Comparison of ENCODE assay signal across 29 mouse cellular contexts in the genomic region with DNA sequence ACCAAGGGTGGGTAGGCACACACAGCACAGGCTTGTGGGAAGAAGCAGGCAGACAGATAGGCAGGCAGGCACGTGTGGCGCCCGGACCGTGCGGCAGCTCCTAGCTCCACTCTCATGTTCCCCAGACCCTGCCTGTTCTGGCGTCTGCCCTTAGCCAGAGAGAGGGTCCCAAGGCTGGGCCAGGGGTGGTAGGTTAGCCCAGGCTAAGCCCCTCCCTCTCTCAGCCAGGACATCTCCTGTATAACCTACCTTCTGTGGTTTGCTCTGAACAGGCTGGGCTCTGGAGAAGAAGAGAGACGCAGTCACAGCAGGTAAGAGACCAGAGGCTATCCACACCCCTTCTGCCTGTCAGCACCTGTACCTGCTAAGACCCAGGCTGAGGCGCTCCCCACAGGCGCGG. TPM values are rescaled to one million over a fixed set of nuclear protein-coding genes. Genes with fewer than 3 reads are reported as not detected.
DNase-seq lines count a peak whose midpoint lies in the region; ATAC-seq and TF ChIP-seq lines count a peak whose summit lies in the region.
"Had no signal": no experiment of that assay in that cellular context is flagged by ENCODE, and none has a peak within 500 bp of the region (broad histone marks: within the 10 kb centered on the region; RNA-seq: fewer than 3 reads in every experiment).

No protein-coding gene starts in this region.

- H3K27me3 ChIP-seq in liver, embryonic 12.5 days (replicated peaks): no peaks in the 10 kb centered on the region
- no peaks in the 10 kb centered on the region for H3K27me3 ChIP-seq in liver, embryonic 11.5 days (replicated peaks; ENCODE audit: control insufficient read depth, insufficient read depth, low read length)
- H3K27me3 ChIP-seq in ES-Bruce4 (ENCODE audit: control insufficient read depth, insufficient read depth, low read length, poor library complexity, severe bottlenecking) (no peaks in the 10 kb centered on the region), myocyte (ENCODE audit: control insufficient read depth, insufficient read depth, insufficient read length) (no peaks in the 10 kb centered on the region)
- H3K27me3 ChIP-seq: embryonic facial prominence, embryonic 12.5 days; embryonic facial prominence, embryonic 15.5 days; forebrain, embryonic 15.5 days; heart, embryonic 12.5 days; hindbrain, embryonic 13.5 days; intestine, embryonic 15.5 days; Patski had no signal

- H3K4me1 ChIP-seq in liver, embryonic 12.5 days: peaks cover 56% of the 10 kb centered on the region
- H3K4me1 ChIP-seq in liver, embryonic 11.5 days (replicated peaks; ENCODE audit: control insufficient read depth, insufficient read depth, low read length): peaks cover 29% of the 10 kb centered on the region
- H3K4me1 ChIP-seq in ES-Bruce4 (ENCODE audit: control insufficient read depth, insufficient read depth, low read length): peaks cover 11% of the 10 kb centered on the region

- no peak for ATAC-seq in liver, embryonic 12.5 days
- ATAC-seq in liver, embryonic 11.5 days (replicated peaks; ENCODE audit: low FRiP score): no peak
- ATAC-seq: CD4-positive, CD25-positive, alpha-beta regulatory T cell, adult 4 months; forebrain, embryonic 15.5 days; hindbrain, embryonic 16.5 days; intestine, embryonic 15.5 days; Patski had no signal

- peak overlapping the region; percentile 99; the same call in 1 of the 2 replicates for H3K27ac ChIP-seq in gastrocnemius, adult 2 months
- H3K27ac ChIP-seq in liver, embryonic 12.5 days: peak overlapping the region; percentile 34; the same call in 1 of the 2 replicates
- no peak overlapping the region for H3K27ac ChIP-seq in liver, embryonic 11.5 days (ENCODE audit: low read depth, low read length)
- H3K27ac ChIP-seq in ES-Bruce4 (ENCODE audit: insufficient read depth, low read length): no peak overlapping the region
- H3K27ac ChIP-seq: embryonic facial prominence, embryonic 12.5 days; embryonic facial prominence, embryonic 15.5 days; forebrain, embryonic 15.5 days; hindbrain, embryonic 10.5 days; hindbrain, embryonic 13.5 days; intestine, embryonic 15.5 days had no signal

- peaks cover 55% of the 10 kb centered on the region for H3K36me3 ChIP-seq in liver, embryonic 12.5 days
- peaks cover 24% of the 10 kb centered on the region for H3K36me3 ChIP-seq in liver, embryonic 11.5 days (ENCODE audit: control insufficient read depth, insufficient read depth, low read length)
- H3K36me3 ChIP-seq in ES-Bruce4 (ENCODE audit: control insufficient read depth, insufficient read depth, low read length, poor library complexity, severe bottlenecking) (peaks cover 15% of the 10 kb centered on the region), myocyte (ENCODE audit: control insufficient read depth, insufficient read depth) (peaks cover 47% of the 10 kb centered on the region)

- H3K4me2 ChIP-seq in liver, embryonic 12.5 days: no peak overlapping the region
- no peak overlapping the region for H3K4me2 ChIP-seq in liver, embryonic 11.5 days
- H3K4me2 ChIP-seq in myocyte (ENCODE audit: low read depth): peak overlapping the region; percentile 99
- H3K4me2 ChIP-seq: embryonic facial prominence, embryonic 12.5 days; embryonic facial prominence, embryonic 15.5 days; forebrain, embryonic 15.5 days; heart, embryonic 12.5 days; hindbrain, embryonic 13.5 days; intestine, embryonic 15.5 days had no signal

- TF ChIP-seq CTCF in gastrocnemius, adult 2 months (IDR thresholded peaks at IDR 0.05): no peak
- no peak for TF ChIP-seq CTCF in ES-Bruce4 (IDR thresholded peaks at IDR 0.05; ENCODE audit: low read depth, low read length)

- H3K4me3 ChIP-seq in gastrocnemius, adult 2 months: peak overlapping the region; percentile 81
- H3K4me3 ChIP-seq in liver, embryonic 12.5 days: no peak overlapping the region
- H3K4me3 ChIP-seq in liver, embryonic 11.5 days (ENCODE audit: low read depth, low read length): no peak overlapping the region
- H3K4me3 ChIP-seq in ES-Bruce4 (ENCODE audit: low read depth, low read length) (peak overlapping the region; percentile 28; the same call in 1 of the 2 replicates), myocyte (no peak overlapping the region)
- H3K4me3 ChIP-seq: embryonic facial prominence, embryonic 12.5 days; embryonic facial prominence, embryonic 15.5 days; forebrain, embryonic 15.5 days; heart, embryonic 12.5 days; hindbrain, embryonic 13.5 days; intestine, embryonic 15.5 days had no signal

- 91% methylated on average over 10 of the region's 10 CpGs for WGBS in liver, embryonic 12.5 days (ENCODE audit: insufficient replicate concordance)
- 92% methylated on average over 10 of the region's 10 CpGs for WGBS in liver, embryonic 11.5 days

- TF ChIP-seq POLR2A in ES-Bruce4 (IDR thresholded peaks at IDR 0.05; ENCODE audit: insufficient read depth, low read length): no peak
- no peak for TF ChIP-seq POLR2A in myocyte (IDR thresholded peaks at IDR 0.05; ENCODE audit: insufficient read length, low read depth)

- no peak for TF ChIP-seq EP300 in ES-Bruce4 (IDR thresholded peaks at IDR 0.05; ENCODE audit: insufficient read depth, low read depth, low read length)

- no peaks in the 10 kb centered on the region for H3K9me3 ChIP-seq in liver, embryonic 12.5 days (replicated peaks)
- H3K9me3 ChIP-seq in liver, embryonic 11.5 days (ENCODE audit: control insufficient read depth, low read length): no peaks in the 10 kb centered on the region
- no peaks in the 10 kb centered on the region for H3K9me3 ChIP-seq in ES-Bruce4 (replicated peaks; ENCODE audit: control insufficient read depth, insufficient read depth, low read length, poor library complexity, severe bottlenecking)
- H3K9me3 ChIP-seq: embryonic facial prominence, embryonic 12.5 days; embryonic facial prominence, embryonic 15.5 days; forebrain, embryonic 15.5 days; G1E; heart, embryonic 12.5 days; hindbrain, embryonic 10.5 days; hindbrain, embryonic 13.5 days; intestine, embryonic 15.5 days had no signal

- peaks cover 59% of the 10 kb centered on the region for H3K79me2 ChIP-seq in myocyte (ENCODE audit: control insufficient read depth, insufficient read depth)

- no peak overlapping the region for H3ac ChIP-seq in myocyte (ENCODE audit: control insufficient read depth, insufficient read length)

- intact Hi-C loops in gastrocnemius, adult 2 months (cut with DNase I): no loop called here
- intact Hi-C loops in gastrocnemius, postnatal 36 days (cut with DNase I): no loop called here

- no peak for DNase-seq in gastrocnemius, adult 2 months
- no peak for DNase-seq in gastrocnemius, postnatal 36 days
- no peak for DNase-seq in liver, embryonic 11.5 days (ENCODE audit: low spot score)
- DNase-seq in adrenal gland, postnatal 25 days: no peak
- no peak for DNase-seq in spleen, adult 18-20 months
- DNase-seq: adrenal gland, adult 2 months; adrenal gland, postnatal 14 days; cerebellum, adult 11 months; cerebellum, adult 2 months; cerebellum, adult 9-11 months; cerebellum, postnatal 25 days; gastrocnemius, postnatal 10 days; heart, adult 18-20 months; heart, postnatal 36 days; kidney, adult 11 months had no signal

- H3K9ac ChIP-seq in liver, embryonic 12.5 days: no peak overlapping the region
- no peak overlapping the region for H3K9ac ChIP-seq in liver, embryonic 11.5 days (ENCODE audit: low read depth, low read length)
- no peak overlapping the region for H3K9ac ChIP-seq in ES-Bruce4 (ENCODE audit: low read depth, poor library complexity, severe bottlenecking)
- H3K9ac ChIP-seq: embryonic facial prominence, embryonic 12.5 days; embryonic facial prominence, embryonic 15.5 days; forebrain, embryonic 15.5 days; heart, embryonic 12.5 days; hindbrain, embryonic 13.5 days; intestine, embryonic 15.5 days had no signal

RNA-seq across cellular contexts. Expression of a gene that starts 4.9 kb away (rescaled TPM):
- total RNA-seq in gastrocnemius, adult 2 months (2021): 100 to 1,000 TPM; 424 to 537 TPM
- total RNA-seq in gastrocnemius, postnatal 36 days (2021): 100 to 1,000 TPM; 605 to 719 TPM
- polyA plus RNA-seq in liver, embryonic 12.5 days (2016; fragmentation: Nextera tagmentation; extraction: Ambion mirVana): 44.3 and 45.2 TPM in 2 replicates
- 86.4 and 94.6 TPM in 2 replicates for polyA plus RNA-seq in liver, embryonic 11.5 days (2014; fragmentation: Nextera tagmentation; extraction: Ambion mirVana)
- 84.4 and 97.7 TPM in 2 replicates for polyA plus RNA-seq in ES-Bruce4 (2011; ENCODE audit: insufficient read depth, insufficient read length, low read depth, missing spikeins)
- 553 TPM for polyA plus RNA-seq in myocyte (2012; fragmentation: generic; extraction: Trizol)
- 17.6 and 18.7 TPM in 2 replicates for total RNA-seq in adrenal gland, postnatal 25 days (2021)

RNA-seq across cellular contexts. Expression of a gene that starts 20.6 kb away (rescaled TPM):
- total RNA-seq in gastrocnemius, adult 2 months (2021): 1 to 10 TPM in 1 of 2 experiments, under 1 TPM in 1; 0.77 to 1.5 TPM
- total RNA-seq in gastrocnemius, postnatal 36 days (2021): 1 to 10 TPM in 1 of 2 experiments, under 1 TPM in 1; 0.74 to 1.2 TPM
- polyA plus RNA-seq in liver, embryonic 12.5 days (2016; fragmentation: Nextera tagmentation; extraction: Ambion mirVana): 3.4 and 4.4 TPM in 2 replicates
- 4.3 and 6.0 TPM in 2 replicates for polyA plus RNA-seq in liver, embryonic 11.5 days (2014; fragmentation: Nextera tagmentation; extraction: Ambion mirVana)
- polyA plus RNA-seq in ES-Bruce4 (2011; ENCODE audit: insufficient read depth, insufficient read length, low read depth, missing spikeins): 0.39 and 1.0 TPM in 2 replicates
- 1.00 TPM for polyA plus RNA-seq in myocyte (2012; fragmentation: generic; extraction: Trizol)
- 3.4 and 4.4 TPM in 2 replicates for total RNA-seq in adrenal gland, postnatal 25 days (2021)

RNA-seq across cellular contexts. Expression of a gene that starts 20.6 kb away (rescaled TPM):
- total RNA-seq in gastrocnemius, adult 2 months (2021): 1 to 10 TPM; 4.9 to 7.7 TPM
- 1 to 10 TPM; 7.7 TPM for total RNA-seq in gastrocnemius, postnatal 36 days (2021)
- 24.2 and 27.0 TPM in 2 replicates for polyA plus RNA-seq in liver, embryonic 12.5 days (2016; fragmentation: Nextera tagmentation; extraction: Ambion mirVana)
- 64.9 and 69.0 TPM in 2 replicates for polyA plus RNA-seq in liver, embryonic 11.5 days (2014; fragmentation: Nextera tagmentation; extraction: Ambion mirVana)
- polyA plus RNA-seq in ES-Bruce4 (2011; ENCODE audit: insufficient read depth, insufficient read length, low read depth, missing spikeins) (43.6 and 44.3 TPM in 2 replicates), myocyte (2012; fragmentation: generic; extraction: Trizol) (165 TPM)
- 14.6 and 19.1 TPM in 2 replicates for total RNA-seq in adrenal gland, postnatal 25 days (2021)
- polyA plus RNA-seq: CD4-positive, CD25-positive, alpha-beta regulatory T cell, adult 4 months had no signal

RNA-seq across cellular contexts. Expression of a gene that starts 27.9 kb away (rescaled TPM):
- total RNA-seq in gastrocnemius, adult 2 months (2021): 10 to 100 TPM; 10.6 to 11.5 TPM
- total RNA-seq in gastrocnemius, postnatal 36 days (2021): 10 to 100 TPM in 1 of 2 experiments, 1 to 10 TPM in 1; 9.3 to 10.3 TPM
- 40.2 and 42.0 TPM in 2 replicates for polyA plus RNA-seq in liver, embryonic 12.5 days (2016; fragmentation: Nextera tagmentation; extraction: Ambion mirVana)
- polyA plus RNA-seq in liver, embryonic 11.5 days (2014; fragmentation: Nextera tagmentation; extraction: Ambion mirVana): 62.9 and 64.6 TPM in 2 replicates
- polyA plus RNA-seq in ES-Bruce4 (2011; ENCODE audit: insufficient read depth, insufficient read length, low read depth, missing spikeins) (55.2 and 63.9 TPM in 2 replicates), myocyte (2012; fragmentation: generic; extraction: Trizol) (33.3 TPM)
- total RNA-seq in adrenal gland, postnatal 25 days (2021): 52.6 and 57.3 TPM in 2 replicates

RNA-seq across cellular contexts. Expression of a gene that starts 44.5 kb away (rescaled TPM):
- under 1 TPM; 0.18 to 0.22 TPM for total RNA-seq in gastrocnemius, adult 2 months (2021)
- total RNA-seq in gastrocnemius, postnatal 36 days (2021): under 1 TPM; 0.62 to 0.77 TPM
- polyA plus RNA-seq in liver, embryonic 12.5 days (2016; fragmentation: Nextera tagmentation; extraction: Ambion mirVana): not detected in 2 replicates
- 0.29 and 0.35 TPM in 2 replicates for polyA plus RNA-seq in liver, embryonic 11.5 days (2014; fragmentation: Nextera tagmentation; extraction: Ambion mirVana)
- polyA plus RNA-seq in ES-Bruce4 (2011; ENCODE audit: insufficient read depth, insufficient read length, low read depth, missing spikeins): 3.1 and 3.4 TPM in 2 replicates
- 5.1 TPM for polyA plus RNA-seq in myocyte (2012; fragmentation: generic; extraction: Trizol)
- 3.8 and 3.9 TPM in 2 replicates for total RNA-seq in adrenal gland, postnatal 25 days (2021)
- polyA plus RNA-seq: CD4-positive, CD25-positive, alpha-beta regulatory T cell, adult 4 months had no signal

Comparison
In these comparisons a context has a peak if more than half of its experiments do, and no peak if none do; other contexts are left out.
1. H3K27ac ChIP-seq: peak in gastrocnemius, adult 2 months (single experiment) and liver, embryonic 12.5 days (single experiment); none in liver, embryonic 11.5 days (single experiment) and ES-Bruce4 (single experiment).
2. H3K4me3 ChIP-seq: peak in gastrocnemius, adult 2 months (single experiment) and ES-Bruce4 (single experiment); none in liver, embryonic 12.5 days (single experiment), liver, embryonic 11.5 days (single experiment) and myocyte (single experiment).